7 mouse cellular contexts compared by ENCODE assay signal in the genomic region with DNA sequence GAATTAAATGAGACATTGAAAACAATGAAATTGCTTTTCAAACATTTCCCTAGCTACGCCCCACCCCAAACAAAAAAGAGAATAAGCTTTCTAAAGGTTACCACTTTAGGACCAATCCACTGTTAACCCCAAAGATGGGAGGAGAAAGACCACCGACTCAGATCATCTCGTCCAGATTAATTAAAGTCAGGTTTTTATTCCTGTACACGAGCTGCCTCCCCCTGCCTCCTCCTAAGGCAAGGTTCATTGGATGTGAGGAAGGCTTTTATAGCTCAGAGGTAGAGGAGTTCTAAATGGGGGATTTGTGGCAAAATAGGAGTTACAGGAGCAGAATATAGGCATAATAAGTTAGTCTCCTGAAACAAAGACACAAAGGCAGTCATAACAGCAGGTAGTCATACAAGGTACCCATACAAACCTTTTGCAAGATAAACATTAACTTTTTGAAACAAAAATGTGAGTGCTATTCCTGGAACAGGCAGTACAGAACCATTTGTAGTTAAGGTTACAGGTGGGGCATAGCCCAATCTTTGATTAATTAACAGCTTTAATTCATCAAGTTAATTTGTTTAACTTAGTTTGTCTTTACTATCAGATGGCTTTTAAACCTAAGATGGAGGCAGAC. TPM values are rescaled to one million over a fixed set of nuclear protein-coding genes. Genes with fewer than 3 reads are reported as not detected.
DNase-seq lines count a peak whose midpoint lies in the region; ATAC-seq and TF ChIP-seq lines count a peak whose summit lies in the region.

No protein-coding gene starts in this region.

- DNase-seq in lung, embryonic 14.5 days = no peak
- DNase-seq in lung, adult 2 months = no peak
- no peak for DNase-seq in limb, embryonic 10.5 days (ENCODE audit: low spot score)
- no peak for DNase-seq in adrenal gland, postnatal 4 days (ENCODE audit: low spot score in 2 of 2)
- DNase-seq in thymus, postnatal 0 days (ENCODE audit: low spot score) = no peak

- no peaks in the 10 kb centered on the region for H3K36me3 ChIP-seq in lung, embryonic 14.5 days (ENCODE audit: insufficient read depth)
- H3K36me3 ChIP-seq in forebrain, embryonic 12.5 days (replicated peaks) = no peaks in the 10 kb centered on the region
- H3K36me3 ChIP-seq in limb, embryonic 10.5 days = peaks cover 12% of the 10 kb centered on the region

- H3K27ac ChIP-seq in lung, embryonic 14.5 days (ENCODE audit: low read depth) = 0 out of 2 replicates have a peak overlapping the region, but pooled peaks have one; percentile 37
- peak overlapping the region; percentile 46; the same call in 1 of the 2 replicates for H3K27ac ChIP-seq in forebrain, embryonic 12.5 days
- H3K27ac ChIP-seq in limb, embryonic 10.5 days = peak overlapping the region; percentile 93
- peak overlapping the region; percentile 68 for H3K27ac ChIP-seq in olfactory bulb, adult 2 months (ENCODE audit: insufficient read depth, low read depth, low read length)

- 58% methylated on average over 4 of the region's 4 CpGs for WGBS in lung, embryonic 14.5 days
- WGBS in lung, adult 2 months = 69% methylated on average over 4 of the region's 4 CpGs
- 56% methylated on average over 4 of the region's 4 CpGs for WGBS in forebrain, embryonic 12.5 days
- WGBS in limb, embryonic 10.5 days = 64% methylated on average over 4 of the region's 4 CpGs
- WGBS in olfactory bulb, adult 2 months = 61% methylated on average over 4 of the region's 4 CpGs

- no peak overlapping the region for H3K9ac ChIP-seq in lung, embryonic 14.5 days
- no peak overlapping the region for H3K9ac ChIP-seq in forebrain, embryonic 12.5 days

- no peak; the same call in 1 of the 2 replicates for ATAC-seq in lung, embryonic 14.5 days (ENCODE audit: insufficient read depth)
- ATAC-seq in forebrain, embryonic 12.5 days (ENCODE audit: low FRiP score) = no peak

- no peak for TF ChIP-seq POLR2A in lung, adult 2 months (IDR thresholded peaks at IDR 0.05; ENCODE audit: borderline replicate concordance, extremely low read depth, low read depth, low read length)
- no peak for TF ChIP-seq POLR2A in olfactory bulb, adult 2 months (IDR thresholded peaks at IDR 0.05; ENCODE audit: insufficient read depth, low read depth, low read length)

- peaks cover 6% of the 10 kb centered on the region; the same call in 1 of the 2 replicates for H3K4me1 ChIP-seq in lung, embryonic 14.5 days (ENCODE audit: insufficient read depth)
- H3K4me1 ChIP-seq in lung, adult 2 months (ENCODE audit: control insufficient read depth, insufficient read depth, low read length) = peaks cover 8% of the 10 kb centered on the region
- peaks cover 35% of the 10 kb centered on the region for H3K4me1 ChIP-seq in forebrain, embryonic 12.5 days
- H3K4me1 ChIP-seq in limb, embryonic 10.5 days = peaks cover 26% of the 10 kb centered on the region
- peaks cover 2% of the 10 kb centered on the region; the same call in 1 of the 2 replicates for H3K4me1 ChIP-seq in olfactory bulb, adult 2 months (ENCODE audit: control insufficient read depth, insufficient read depth, low read length)

- H3K4me3 ChIP-seq in lung, embryonic 14.5 days (ENCODE audit: low read depth, low read length) = peak overlapping the region; percentile 71
- no peak overlapping the region for H3K4me3 ChIP-seq in lung, adult 2 months (replicated peaks; ENCODE audit: extremely low read depth, low read depth, low read length)
- no peak overlapping the region; the same call in 1 of the 2 replicates for H3K4me3 ChIP-seq in forebrain, embryonic 12.5 days (replicated peaks)
- H3K4me3 ChIP-seq in limb, embryonic 10.5 days = peak overlapping the region; percentile 82
- H3K4me3 ChIP-seq in olfactory bulb, adult 2 months (ENCODE audit: insufficient read depth, low read depth, low read length) = no peak overlapping the region

- H3K4me2 ChIP-seq in lung, embryonic 14.5 days = peak overlapping the region; percentile 58
- peak overlapping the region; percentile 49 for H3K4me2 ChIP-seq in forebrain, embryonic 12.5 days

- TF ChIP-seq CTCF in lung, embryonic 14.5 days (IDR thresholded peaks at IDR 0.05; ENCODE audit: low read depth) = no peak
- no peak for TF ChIP-seq CTCF in lung, adult 2 months (IDR thresholded peaks at IDR 0.05; ENCODE audit: insufficient read depth, low read length)
- no peak for TF ChIP-seq CTCF in olfactory bulb, adult 2 months (IDR thresholded peaks at IDR 0.05; ENCODE audit: insufficient read depth, low read depth, low read length)

- no peaks in the 10 kb centered on the region for H3K27me3 ChIP-seq in lung, embryonic 14.5 days (ENCODE audit: insufficient read depth, low read length)
- no peaks in the 10 kb centered on the region for H3K27me3 ChIP-seq in forebrain, embryonic 12.5 days
- no peaks in the 10 kb centered on the region for H3K27me3 ChIP-seq in limb, embryonic 10.5 days (ENCODE audit: low read depth, poor library complexity, severe bottlenecking)

- no peaks in the 10 kb centered on the region for H3K9me3 ChIP-seq in lung, embryonic 14.5 days (ENCODE audit: low read depth, low read length)
- no peaks in the 10 kb centered on the region for H3K9me3 ChIP-seq in forebrain, embryonic 12.5 days
- no peaks in the 10 kb centered on the region for H3K9me3 ChIP-seq in limb, embryonic 10.5 days (replicated peaks)

RNA-seq across cellular contexts. Expression of gene Ndufb4, which starts 0.7 kb away (rescaled TPM):
- polyA plus RNA-seq in lung, embryonic 14.5 days (2014; fragmentation: Nextera tagmentation; extraction: Ambion mirVana) = 54.4 and 61.7 TPM in 2 replicates
- 48.9 and 56.6 TPM in 2 replicates for polyA plus RNA-seq in lung, adult 2 months (2012; rRNA removed)
- 77.0 and 79.2 TPM in 2 replicates for polyA plus RNA-seq in forebrain, embryonic 12.5 days (2016; fragmentation: Nextera tagmentation; extraction: Ambion mirVana)
- polyA plus RNA-seq in limb, embryonic 10.5 days (2016; fragmentation: Nextera tagmentation; extraction: Ambion mirVana) = 40.4 and 46.7 TPM in 2 replicates
- polyA plus RNA-seq in olfactory bulb, adult 2 months (2012; ENCODE audit: insufficient read depth, insufficient read length, low replicate concordance, missing spikeins) = not detected in 2 replicates
- 100 to 1,000 TPM; 108 to 117 TPM for total RNA-seq in adrenal gland, postnatal 4 days (2021)
- 93.4 and 93.7 TPM in 2 replicates for polyA plus RNA-seq in thymus, postnatal 0 days (2015; fragmentation: Nextera tagmentation; extraction: Ambion mirVana)

Comparison
In these comparisons a context has a peak if more than half of its experiments do, and no peak if none do; other contexts are left out.
1. H3K4me3 ChIP-seq: peak in lung, embryonic 14.5 days (single experiment) and limb, embryonic 10.5 days (single experiment); none in lung, adult 2 months (single experiment), forebrain, embryonic 12.5 days (single experiment) and olfactory bulb, adult 2 months (single experiment).
2. H3K27ac ChIP-seq: peak in every context shown above with its lines; median percentile 93 in limb, embryonic 10.5 days; 68 in olfactory bulb, adult 2 months; 46 in forebrain, embryonic 12.5 days; 37 in lung, embryonic 14.5 days.